Mouse (Mus musculus) ES-E14 (cell line): ENCODE data around the gene Cnpy3. TPM values are rescaled to one million over a fixed set of nuclear protein-coding genes. Genes with fewer than 3 reads are reported as not detected.

ENCODE experiments used
- DNase-seq: peaks from one replicate; pipeline ENCODE4 v3.0.0-alpha.2; 2013; ENCODE audit warnings: low read depth, low spot score
- H3K27ac ChIP-seq: 2 replicates; pipeline ENCODE4 v1.5.1; 2012; ENCODE audit warnings: low read depth, mild to moderate bottlenecking, low read length, moderate library complexity, mixed read lengths; ENCODE audit not compliant: poor library complexity, insufficient read depth, severe bottlenecking
- H3K36me3 ChIP-seq: 2 replicates; pipeline ENCODE4 v1.6.1; 2012; ENCODE audit warnings: mild to moderate bottlenecking, low read length, moderate library complexity, mixed read lengths; ENCODE audit not compliant: control insufficient read depth, poor library complexity, insufficient read depth, severe bottlenecking
- H3K4me1 ChIP-seq, 2 experiments: fragments of 150-350 bp in 1 of 2; sonication (generic) in 1 of 2; 2 replicates each; pipeline ENCODE4 v1.6.1; 2012; ENCODE audit warnings: low read length in 2 of 2, mild to moderate bottlenecking in 1 of 2, mixed read lengths in 1 of 2; ENCODE audit not compliant: control insufficient read depth in 2 of 2, insufficient read depth in 2 of 2, poor library complexity in 1 of 2
- H3K4me3 ChIP-seq, 2 experiments: fragments of 150-350 bp in 1 of 2; sonication (generic) in 1 of 2; 2 replicates each; pipeline ENCODE4 v1.5.1; 2012; ENCODE audit warnings: low read length in 2 of 2, low read depth in 1 of 2, mild to moderate bottlenecking in 1 of 2, mixed read lengths in 1 of 2; ENCODE audit not compliant: insufficient read depth in 1 of 2, poor library complexity in 1 of 2, severe bottlenecking in 1 of 2
- H3K9ac ChIP-seq: 2 replicates; pipeline ENCODE4 v1.6.1; 2012; ENCODE audit warnings: low read depth, mild to moderate bottlenecking, low read length, mixed read lengths; ENCODE audit not compliant: poor library complexity, insufficient read depth, severe bottlenecking
- H3K9me3 ChIP-seq: fragments of 150-350 bp; sonication (generic); 2 replicates; pipeline ENCODE4 v1.6.1; 2012; ENCODE audit warnings: low read depth, mild to moderate bottlenecking, low read length; ENCODE audit not compliant: control insufficient read depth, insufficient read depth
- CHD2 ChIP-seq: IDR thresholded peaks from 2 replicates; pipeline ENCODE4 v1.6.1; 2014; ENCODE audit warnings: mild to moderate bottlenecking, low read depth, low read length, inconsistent platforms
- HCFC1 ChIP-seq: IDR thresholded peaks from 2 replicates; pipeline ENCODE4 v1.6.1; 2012; ENCODE audit warnings: low read length, inconsistent platforms, borderline replicate concordance; ENCODE audit not compliant: insufficient read depth
- MAFK ChIP-seq: IDR thresholded peaks from 2 replicates; pipeline ENCODE4 v1.6.1; 2014; ENCODE audit warnings: mild to moderate bottlenecking, low read depth, low read length, inconsistent platforms; ENCODE audit not compliant: insufficient read depth
- ZC3H11A ChIP-seq: IDR thresholded peaks from 2 replicates; pipeline ENCODE4 v1.6.1; 2012; ENCODE audit warnings: low read depth, mild to moderate bottlenecking, inconsistent platforms, low read length, borderline replicate concordance
- ZNF384 ChIP-seq: IDR thresholded peaks from 2 replicates; pipeline ENCODE4 v1.6.1; 2012; ENCODE audit warnings: low read depth, low read length, inconsistent platforms
- in situ Hi-C, 2 experiments: fragments of 600-800 bp; cut with MboI; formaldehyde crosslinking; loops; one replicate each; pipeline ENCODE4 v1.15.1; 2025; ENCODE audit warnings: low sequenced_read_pairs in 2 of 2, inconsistent platforms in 1 of 2; ENCODE audit not compliant: unreplicated experiment in 2 of 2
- total RNA-seq: library from RNA; depleted of rRNA; stranded (reverse); fragments of 300-350 nt; gene quantifications from 2 replicates; pipeline ENCODE4 v1.2.3, GENCODE M21; 2012

The Cnpy3 gene
- total RNA-seq, 1 experiment: 69.7 TPM

GRCm38 (mm10) chr17:46728496-46728895, 23.5 kb downstream of the Cnpy3 start:
- in situ Hi-C loops: no loop called here
- Histone ChIP-seq H3K27ac (no peak overlapping the region), H3K36me3 (peaks cover 2% of the 10 kb centered on the region; the same call in 1 of the 2 replicates), H3K4me1 (peaks cover 0 to 2% of the 10 kb centered on the region in 2 experiments; a peak in 2 of 4 replicates), H3K4me3 (peak overlapping the region; percentile 61 to 86), H3K9ac (peak overlapping the region; percentile 8; the same call in 1 of the 2 replicates), H3K9me3 (no peaks in the 10 kb centered on the region)
- DNase-seq: no peak
- no peak for TF ChIP-seq MAFK
- no peak for TF ChIP-seq ZC3H11A
- TF ChIP-seq ZNF384: no peak
- no peak for TF ChIP-seq CHD2
- no peak for TF ChIP-seq HCFC1

DNA sequence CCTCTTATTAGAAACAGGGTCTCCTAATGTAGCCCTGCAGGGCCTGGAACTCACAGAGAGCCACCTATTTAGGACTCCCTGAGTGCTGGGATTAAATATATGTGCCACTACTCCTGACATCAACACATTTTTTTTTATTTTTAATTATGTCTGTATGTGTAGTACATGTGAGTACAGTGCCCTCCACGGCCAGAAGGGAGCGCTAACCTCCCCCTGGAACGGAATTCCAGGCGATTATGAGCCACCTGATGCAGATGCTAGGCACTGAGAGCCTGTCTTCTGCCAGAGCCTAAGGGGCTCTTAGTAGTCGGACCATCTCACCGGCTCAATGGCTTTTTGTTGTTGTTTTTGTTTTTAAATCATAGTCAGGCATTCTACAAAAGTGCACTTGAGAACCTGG, 24.0 kb downstream of the Cnpy3 start:
- peak; percentile 42; the same call in 1 of the 2 replicates for TF ChIP-seq ZNF384
- TF ChIP-seq MAFK: no peak
- TF ChIP-seq HCFC1: no peak
- TF ChIP-seq CHD2: no peak
- TF ChIP-seq ZC3H11A: no peak
- peak; percentile 79 for DNase-seq
- Histone ChIP-seq H3K4me3 (peak overlapping the region in 1 of 2 experiments; percentile 86; a peak in 1 of 4 replicates), H3K36me3 (peaks cover 3% of the 10 kb centered on the region; the same call in 1 of the 2 replicates), H3K27ac (no peak overlapping the region), H3K9ac (no peak overlapping the region), H3K9me3 (no peaks in the 10 kb centered on the region), H3K4me1 (peaks cover 0 to 2% of the 10 kb centered on the region in 2 experiments; a peak in 2 of 4 replicates)
- in situ Hi-C loops: no loop called here

DNA sequence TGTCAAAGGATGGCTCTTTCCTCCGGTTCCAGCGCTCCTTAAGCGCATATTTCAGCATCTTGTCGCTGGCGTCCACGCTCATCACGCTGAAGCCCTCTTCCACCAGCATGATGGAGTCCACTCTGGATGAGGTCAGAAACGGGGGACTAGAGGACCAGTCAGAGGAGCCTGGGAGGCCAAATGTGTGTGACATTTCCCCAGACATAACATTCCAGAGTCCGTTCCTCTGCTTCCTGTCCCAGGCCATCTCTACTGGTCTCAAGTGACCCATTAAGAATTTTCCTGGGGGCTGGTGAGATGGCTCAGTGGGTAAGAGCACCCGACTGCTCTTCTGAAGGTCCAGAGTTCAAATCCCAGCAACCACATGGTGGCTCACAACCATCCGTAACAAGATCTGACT, 24.7 kb downstream of the Cnpy3 start:
- H3K36me3 ChIP-seq: peaks cover 3% of the 10 kb centered on the region; the same call in 1 of the 2 replicates
- H3K4me1 ChIP-seq: peaks cover 0 to 2% of the 10 kb centered on the region in 2 experiments; a peak in 2 of 4 replicates
- H3K4me3 ChIP-seq: no peak overlapping the region
- in situ Hi-C loops: no loop called here
- TF ChIP-seq CHD2 (no peak), MAFK (no peak), ZNF384 (no peak), HCFC1 (no peak), ZC3H11A (no peak)
- no peaks in the 10 kb centered on the region for H3K9me3 ChIP-seq
- DNase-seq: no peak
- H3K27ac ChIP-seq: no peak overlapping the region
- H3K9ac ChIP-seq: no peak overlapping the region

GRCm38 (mm10) chr17:46725731-46726645, 26.0 kb downstream of the Cnpy3 start:
- H3K9ac ChIP-seq: no peak overlapping the region
- in situ Hi-C loops: no loop called here

More at GRCm38 (mm10) chr17:46725731-46726645, 26.0 kb downstream of the Cnpy3 start:
- DNase-seq: no peak
- Histone ChIP-seq H3K4me1 (peaks cover 0 to 2% of the 10 kb centered on the region in 2 experiments; a peak in 2 of 4 replicates), H3K27ac (no peak overlapping the region), H3K4me3 (no peak overlapping the region), H3K36me3 (peaks cover 6% of the 10 kb centered on the region; the same call in 1 of the 2 replicates), H3K9me3 (no peaks in the 10 kb centered on the region)
- TF ChIP-seq ZNF384: no peak
- no peak for TF ChIP-seq ZC3H11A
- TF ChIP-seq CHD2: no peak
- no peak for TF ChIP-seq MAFK
- no peak for TF ChIP-seq HCFC1
